Mouse (Mus musculus): ENCODE data around the gene Xbp1.
A peak's percentile ranks its signal among the peaks of the same experiment; 100 is the strongest.

GRCm38 (mm10) chr11:5526573-5527439 lies 6.3 kb downstream of the Xbp1 start:
- TF ChIP-seq CTCF (IDR thresholded peaks at IDR 0.05) (no peak), POLR2A (IDR thresholded peaks at IDR 0.05; ENCODE audit: insufficient read depth, low read depth, low read length) (0 out of 2 replicates have a peak, but pooled peaks have one; percentile 28), EP300 (IDR thresholded peaks at IDR 0.05; ENCODE audit: insufficient read depth, low read depth, low read length) (no peak)

All from heart, adult 2 months (tissue).